Mouse (Mus musculus): ENCODE data around the gene Ttc28. TPM values are rescaled to one million over a fixed set of nuclear protein-coding genes. Genes with fewer than 3 reads are reported as not detected.
A peak's percentile ranks its signal among the peaks of the same experiment; 100 is the strongest.

Gene Ttc28
- polyA plus RNA-seq, 1 experiment from 2014 or later, result 5.4 TPM

- Histone ChIP-seq H3K9me3 (ENCODE audit: low read length) (no peaks in the 10 kb centered on the region; the same call in 1 of the 2 replicates), H3K27me3 (replicated peaks; ENCODE audit: insufficient read depth, low read length) (no peaks in the 10 kb centered on the region), H3K4me3 (ENCODE audit: low read depth, low read length) (no peak overlapping the region), H3K9ac (replicated peaks; ENCODE audit: low read depth) (no peak overlapping the region), H3K27ac (ENCODE audit: low read length) (no peak overlapping the region), H3K4me1 (ENCODE audit: insufficient read depth, low read depth, low read length) (no peaks in the 10 kb centered on the region), H3K4me2 (replicated peaks; ENCODE audit: low read depth, low read length) (no peak overlapping the region), H3K36me3 (ENCODE audit: insufficient read depth, low read length) (no peaks in the 10 kb centered on the region)
- DNase-seq (ENCODE audit: low spot score) (no peak), ATAC-seq (no peak)
- no peak for TF ChIP-seq EP300 (IDR thresholded peaks at IDR 0.05)
- TF ChIP-seq CTCF (IDR thresholded peaks at IDR 0.05), result no peak
- 10% methylated on average over 1 of the region's 1 CpGs for WGBS
Observed at GRCm38 (mm10) chr5:111325813-111326212, 446.2 kb downstream of the Ttc28 start.

- H3K4me3 ChIP-seq (ENCODE audit: low read depth, low read length), result no peak overlapping the region
- no peak overlapping the region for H3K4me2 ChIP-seq (replicated peaks; ENCODE audit: low read depth, low read length)
- H3K4me1 ChIP-seq (ENCODE audit: insufficient read depth, low read depth, low read length), result peaks cover 7% of the 10 kb centered on the region; the same call in 1 of the 2 replicates
- no peak overlapping the region for H3K27ac ChIP-seq (ENCODE audit: low read length)
- DNase-seq (ENCODE audit: low spot score) (peak; percentile 21), ATAC-seq (no peak)
- 57% methylated on average over 7 of the region's 7 CpGs for WGBS
- no peaks in the 10 kb centered on the region for H3K27me3 ChIP-seq (replicated peaks; ENCODE audit: insufficient read depth, low read length)
- H3K36me3 ChIP-seq (ENCODE audit: insufficient read depth, low read length), result no peaks in the 10 kb centered on the region
- no peaks in the 10 kb centered on the region; the same call in 1 of the 2 replicates for H3K9me3 ChIP-seq (ENCODE audit: low read length)
- H3K9ac ChIP-seq (replicated peaks; ENCODE audit: low read depth), result no peak overlapping the region
- TF ChIP-seq EP300 (IDR thresholded peaks at IDR 0.05), result no peak
- TF ChIP-seq CTCF (IDR thresholded peaks at IDR 0.05), result no peak
Observed at GRCm38 (mm10) chr5:111327420-111327819, 447.8 kb downstream of the Ttc28 start.

- Histone ChIP-seq H3K36me3 (ENCODE audit: insufficient read depth, low read length) (no peaks in the 10 kb centered on the region), H3K4me2 (replicated peaks; ENCODE audit: low read depth, low read length) (peak overlapping the region; percentile 66), H3K4me3 (ENCODE audit: low read depth, low read length) (peak overlapping the region; percentile 97), H3K9ac (replicated peaks; ENCODE audit: low read depth) (peak overlapping the region; percentile 46; the same call in 1 of the 2 replicates), H3K27me3 (replicated peaks; ENCODE audit: insufficient read depth, low read length) (no peaks in the 10 kb centered on the region), H3K4me1 (ENCODE audit: insufficient read depth, low read depth, low read length) (peaks cover 7% of the 10 kb centered on the region; the same call in 1 of the 2 replicates), H3K9me3 (ENCODE audit: low read length) (no peaks in the 10 kb centered on the region; the same call in 1 of the 2 replicates), H3K27ac (ENCODE audit: low read length) (peak overlapping the region; percentile 68)
- 17% methylated on average over 10 of the region's 10 CpGs for WGBS
- TF ChIP-seq CTCF (IDR thresholded peaks at IDR 0.05) (no peak), EP300 (IDR thresholded peaks at IDR 0.05) (no peak)
- peak; percentile 14 for ATAC-seq
- peak; percentile 26 for DNase-seq (ENCODE audit: low spot score)
Observed at GRCm38 (mm10) chr5:111329782-111330416, 450.3 kb downstream of the Ttc28 start.

- under 1% methylated on average over 64 of the region's 78 CpGs for WGBS
- no peaks in the 10 kb centered on the region; the same call in 1 of the 2 replicates for H3K9me3 ChIP-seq (ENCODE audit: low read length)
- peak within 1 kb of the TSS; percentile 95 for H3K9ac ChIP-seq (replicated peaks; ENCODE audit: low read depth)
- TF ChIP-seq CTCF (IDR thresholded peaks at IDR 0.05) (peak; percentile 53), EP300 (IDR thresholded peaks at IDR 0.05) (no peak)
- H3K27ac ChIP-seq (ENCODE audit: low read length), result peak within 1 kb of the TSS; percentile 85
- no peaks in the 10 kb centered on the region for H3K27me3 ChIP-seq (replicated peaks; ENCODE audit: insufficient read depth, low read length)
- H3K4me3 ChIP-seq (ENCODE audit: low read depth, low read length), result peak within 1 kb of the TSS; percentile 97
- DNase-seq (ENCODE audit: low spot score) (peak; percentile 98), ATAC-seq (peak; percentile 100)
- H3K4me1 ChIP-seq (ENCODE audit: insufficient read depth, low read depth, low read length), result peaks cover 7% of the 10 kb centered on the region; the same call in 1 of the 2 replicates
- H3K4me2 ChIP-seq (replicated peaks; ENCODE audit: low read depth, low read length), result peak within 1 kb of the TSS; percentile 85
- H3K36me3 ChIP-seq (ENCODE audit: insufficient read depth, low read length), result no peaks in the 10 kb centered on the region
Observed at GRCm38 (mm10) chr5:111330417-111331098, 451.0 kb downstream of the Ttc28 start, which contains the start of gene Pitpnb. TSS of gene Pitpnb (plus strand) at chr5:111330763.

- no peak for TF ChIP-seq EP300 (IDR thresholded peaks at IDR 0.05)
- TF ChIP-seq CTCF (IDR thresholded peaks at IDR 0.05), result no peak
- Histone ChIP-seq H3K9ac (replicated peaks; ENCODE audit: low read depth) (peak overlapping the region; percentile 95), H3K9me3 (ENCODE audit: low read length) (no peaks in the 10 kb centered on the region), H3K36me3 (ENCODE audit: insufficient read depth, low read length) (no peaks in the 10 kb centered on the region), H3K4me1 (ENCODE audit: insufficient read depth, low read depth, low read length) (peaks cover 7% of the 10 kb centered on the region; the same call in 1 of the 2 replicates), H3K27ac (ENCODE audit: low read length) (peak overlapping the region; percentile 85), H3K27me3 (replicated peaks; ENCODE audit: insufficient read depth, low read length) (no peaks in the 10 kb centered on the region), H3K4me2 (replicated peaks; ENCODE audit: low read depth, low read length) (peak overlapping the region; percentile 85), H3K4me3 (ENCODE audit: low read depth, low read length) (peak overlapping the region; percentile 97)
- DNase-seq (ENCODE audit: low spot score) (peak; percentile 13), ATAC-seq (no peak)
- under 1% methylated on average over 14 of the region's 14 CpGs for WGBS
Observed at GRCm38 (mm10) chr5:111331099-111331435, 451.5 kb downstream of the Ttc28 start.

- H3K9me3 ChIP-seq (ENCODE audit: low read length), result no peaks in the 10 kb centered on the region
- H3K36me3 ChIP-seq (ENCODE audit: insufficient read depth, low read length), result 0 out of 2 replicates have a peak, but pooled peaks cover 4% of the 10 kb centered on the region
- DNase-seq (ENCODE audit: low spot score), result no peak
- H3K4me1 ChIP-seq (ENCODE audit: insufficient read depth, low read depth, low read length), result peaks cover 7% of the 10 kb centered on the region; the same call in 1 of the 2 replicates
- no peak for ATAC-seq
- H3K27me3 ChIP-seq (replicated peaks; ENCODE audit: insufficient read depth, low read length), result no peaks in the 10 kb centered on the region
- WGBS, result 67% methylated on average over 8 of the region's 8 CpGs
- H3K4me3 ChIP-seq (ENCODE audit: low read depth, low read length), result no peak overlapping the region
- TF ChIP-seq EP300 (IDR thresholded peaks at IDR 0.05), result no peak
- no peak for TF ChIP-seq CTCF (IDR thresholded peaks at IDR 0.05)
- no peak overlapping the region for H3K27ac ChIP-seq (ENCODE audit: low read length)
- no peak overlapping the region for H3K9ac ChIP-seq (replicated peaks; ENCODE audit: low read depth)
- no peak overlapping the region for H3K4me2 ChIP-seq (replicated peaks; ENCODE audit: low read depth, low read length)
Observed at GRCm38 (mm10) chr5:111335939-111336691, 456.5 kb downstream of the Ttc28 start.

MicroRNAs within 50 kb of the gene (microRNA counts, 519-probe panel; counts per million panel counts)
- not detected for microRNA mmu-miR-701

Small RNA genes lying within 50 kb of the gene (microRNA-seq; reads per million reads assigned to microRNA genes)
- 106 reads per million, percentile 49 among the genes with 10 or more reads in this experiment for gene Mir701

Other genes starting within 250 kb of the Ttc28 start
- 16.2 and 18.9 TPM in 2 replicates for gene Noc4l, start 226.4 kb upstream of the Ttc28 start, polyA plus RNA-seq (2015; fragmentation: Nextera tagmentation; extraction: Ambion mirVana)
- gene Ddx51, start 226.4 kb upstream of the Ttc28 start, polyA plus RNA-seq (2015; fragmentation: Nextera tagmentation; extraction: Ambion mirVana), result 7.3 and 7.4 TPM in 2 replicates
- gene Ep400, start 109.1 kb upstream of the Ttc28 start, polyA plus RNA-seq (2015; fragmentation: Nextera tagmentation; extraction: Ambion mirVana), result 16.7 and 17.5 TPM in 2 replicates
- 12.5 and 14.2 TPM in 2 replicates for gene Pus1, start 99.1 kb upstream of the Ttc28 start, polyA plus RNA-seq (2015; fragmentation: Nextera tagmentation; extraction: Ambion mirVana)
- 11.8 and 11.9 TPM in 2 replicates for gene Ulk1, start 69.7 kb upstream of the Ttc28 start, polyA plus RNA-seq (2015; fragmentation: Nextera tagmentation; extraction: Ambion mirVana)
- 30.2 and 32.0 TPM in 2 replicates for gene Hscb, start 40.0 kb upstream of the Ttc28 start, polyA plus RNA-seq (2015; fragmentation: Nextera tagmentation; extraction: Ambion mirVana)
- gene Chek2, start 39.8 kb upstream of the Ttc28 start, polyA plus RNA-seq (2015; fragmentation: Nextera tagmentation; extraction: Ambion mirVana), result 5.7 and 7.9 TPM in 2 replicates

All from lung, postnatal 0 days (tissue).